Mouse (Mus musculus) C2C12 (cell line): ENCODE measurements at regions not wholly inside any gene's neighbourhood (a gene's known extent, or its start where the extent isn't known, plus 50 kb on each side); places are given as distances from the start of the nearest gene placed in this dataset.

Experiments used
- H3K27me3 ChIP-seq: one replicate; pipeline ENCODE4 v1.6.1; 2011; ENCODE audit not compliant: control insufficient read depth, insufficient read depth, insufficient read length
- H3K36me3 ChIP-seq: one replicate; pipeline ENCODE4 v1.6.1; 2011; ENCODE audit not compliant: control insufficient read depth, insufficient read depth
- H3K4me3 ChIP-seq: one replicate; pipeline ENCODE4 v1.5.1; 2011; ENCODE audit warnings: mild to moderate bottlenecking, control low read depth; ENCODE audit not compliant: poor library complexity, insufficient read depth, severe bottlenecking
- H3K79me2 ChIP-seq: one replicate; pipeline ENCODE4 v1.6.1; 2011; ENCODE audit not compliant: control insufficient read depth, insufficient read depth
- H3K79me3 ChIP-seq: one replicate; pipeline ENCODE4 v1.6.1; 2011; ENCODE audit warnings: low read depth, control low read depth
- H3ac ChIP-seq: one replicate; pipeline ENCODE3; 2011; ENCODE audit warnings: low read depth; ENCODE audit not compliant: control insufficient read depth, insufficient read length
- CEBPB ChIP-seq: IDR thresholded peaks from one replicate; pipeline ENCODE4 v1.6.1; 2011; ENCODE audit warnings: low read depth, mild to moderate bottlenecking, control low read depth, moderate library complexity
- CTCF ChIP-seq: IDR thresholded peaks from one replicate; pipeline ENCODE4 v1.5.1; 2011; ENCODE audit not compliant: control insufficient read depth, insufficient read depth, insufficient read length
- FOSL1 ChIP-seq: IDR thresholded peaks from one replicate; pipeline ENCODE4 v1.8.0; 2011; ENCODE audit warnings: mild to moderate bottlenecking, low read length; ENCODE audit not compliant: poor library complexity, insufficient read depth, severe bottlenecking
- MAX ChIP-seq: IDR thresholded peaks from one replicate; pipeline ENCODE4 v1.6.1; 2011; ENCODE audit warnings: mild to moderate bottlenecking, control low read depth
- MYOD1 ChIP-seq: IDR thresholded peaks from one replicate; pipeline ENCODE4 v1.6.1; 2011; ENCODE audit warnings: low read depth; ENCODE audit not compliant: control insufficient read depth, insufficient read length
- MYOG ChIP-seq: IDR thresholded peaks from one replicate; pipeline ENCODE4 v1.6.1; 2011; ENCODE audit not compliant: control insufficient read depth, insufficient read length; ENCODE audit errors: extremely low read depth
- USF1 ChIP-seq: IDR thresholded peaks from one replicate; pipeline ENCODE4 v1.6.1; 2011; ENCODE audit warnings: low read depth, mild to moderate bottlenecking, control low read depth, moderate library complexity

GRCm38 (mm10) chr1:91611281-91611680 lies 70.9 kb downstream of the Asb1 start:
- Histone ChIP-seq H3K4me3 (no peak overlapping the region), H3K79me3 (no peaks in the 10 kb centered on the region), H3ac (no peak overlapping the region), H3K27me3 (no peaks in the 10 kb centered on the region), H3K79me2 (no peaks in the 10 kb centered on the region), H3K36me3 (no peaks in the 10 kb centered on the region)
- no peak for TF ChIP-seq MYOG

- H3K36me3 ChIP-seq = no peaks in the 10 kb centered on the region
- H3ac ChIP-seq = no peak overlapping the region
- TF ChIP-seq CEBPB (no peak), MYOG (no peak), CTCF (no peak), USF1 (no peak), MAX (no peak), MYOD1 (no peak), FOSL1 (no peak)
- no peaks in the 10 kb centered on the region for H3K27me3 ChIP-seq
- no peak overlapping the region for H3K4me3 ChIP-seq
- H3K79me3 ChIP-seq = no peaks in the 10 kb centered on the region
- H3K79me2 ChIP-seq = no peaks in the 10 kb centered on the region
These were observed 71.3 kb downstream of the Asb1 start for GRCm38 (mm10) chr1:91611694-91612093.

- Histone ChIP-seq H3K4me3 (no peak overlapping the region), H3K79me3 (no peaks in the 10 kb centered on the region), H3ac (no peak overlapping the region), H3K36me3 (no peaks in the 10 kb centered on the region), H3K79me2 (no peaks in the 10 kb centered on the region), H3K27me3 (no peaks in the 10 kb centered on the region)
- no peak for TF ChIP-seq CTCF
- no peak for TF ChIP-seq MAX
- no peak for TF ChIP-seq MYOG
- TF ChIP-seq FOSL1 = peak; percentile 7
These were observed 72.6 kb downstream of the Asb1 start for GRCm38 (mm10) chr1:91612912-91613311.

GRCm38 (mm10) chr1:91615396-91615795 lies 75.1 kb downstream of the Asb1 start:
- no peaks in the 10 kb centered on the region for H3K27me3 ChIP-seq
- H3K79me2 ChIP-seq = no peaks in the 10 kb centered on the region
- no peak overlapping the region for H3ac ChIP-seq
- no peaks in the 10 kb centered on the region for H3K36me3 ChIP-seq
- H3K4me3 ChIP-seq = no peak overlapping the region
- no peaks in the 10 kb centered on the region for H3K79me3 ChIP-seq
- TF ChIP-seq USF1 (no peak), MYOD1 (no peak)

GRCm38 (mm10) chr1:91618527-91619135 lies 78.3 kb downstream of the Asb1 start:
- Histone ChIP-seq H3K79me2 (no peaks in the 10 kb centered on the region), H3ac (no peak overlapping the region), H3K27me3 (no peaks in the 10 kb centered on the region)

GRCm38 (mm10) chr1:91621141-91621540 lies 80.8 kb downstream of the Asb1 start:
- Histone ChIP-seq H3K36me3 (no peaks in the 10 kb centered on the region), H3K27me3 (no peaks in the 10 kb centered on the region), H3K79me3 (no peaks in the 10 kb centered on the region), H3K4me3 (no peak overlapping the region), H3ac (no peak overlapping the region), H3K79me2 (no peaks in the 10 kb centered on the region)
- TF ChIP-seq FOSL1 (no peak), CTCF (no peak), MYOG (no peak), MAX (no peak), CEBPB (no peak), MYOD1 (no peak), USF1 (no peak)

More at GRCm38 (mm10) chr1:91618527-91619135, 78.3 kb downstream of the Asb1 start:
- Histone ChIP-seq H3K4me3 (no peak overlapping the region), H3K36me3 (no peaks in the 10 kb centered on the region), H3K79me3 (no peaks in the 10 kb centered on the region)
- TF ChIP-seq CEBPB (no peak), MYOD1 (no peak), FOSL1 (no peak), CTCF (no peak), MYOG (no peak), USF1 (no peak), MAX (no peak)
